Mouse (Mus musculus) spleen, adult 2 months (tissue): Measurements from ENCODE around the gene Tax1bp3.

ENCODE experiments used
- CTCF ChIP-seq: fragments of 200-500 bp; IDR thresholded peaks from 2 replicates; pipeline ENCODE4 v1.5.1; 2011; ENCODE audit warnings: mild to moderate bottlenecking, inconsistent platforms; ENCODE audit not compliant: insufficient read depth, insufficient read length, insufficient replicate concordance; ENCODE audit errors: extremely low read depth
- POLR2A ChIP-seq: fragments of 200-500 bp; IDR thresholded peaks from 2 replicates; pipeline ENCODE4 v1.6.1; 2011; ENCODE audit warnings: low read depth, low read length, inconsistent platforms

DNA sequence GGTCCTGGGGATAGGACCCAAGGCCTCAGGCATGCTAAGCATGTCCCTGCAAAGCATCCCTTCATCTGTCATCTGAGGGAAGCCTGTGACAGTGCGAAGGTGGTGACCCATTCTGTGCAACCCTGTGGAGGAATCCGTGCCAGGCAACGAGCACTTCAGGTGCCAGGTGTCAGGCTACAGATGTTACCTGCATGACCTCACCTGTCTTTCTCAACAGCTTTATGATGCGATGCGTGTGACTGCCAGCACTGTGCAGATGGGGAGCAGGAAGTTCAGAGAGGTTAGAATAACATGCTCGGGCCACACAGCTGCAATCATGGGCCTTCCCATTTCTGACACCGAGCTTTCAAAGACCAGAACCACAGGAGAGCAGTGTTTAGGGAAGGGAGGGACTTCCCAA lies 28.3 kb downstream of the Tax1bp3 start:
- no peak for TF ChIP-seq POLR2A
- TF ChIP-seq CTCF = no peak
